Mouse (Mus musculus): ENCODE measurements around the gene Metap1.

GRCm38 (mm10) chr3:138423664-138424063 is 65.7 kb downstream of the Metap1 start:
- no peak for TF ChIP-seq CTCF (IDR thresholded peaks at IDR 0.05; ENCODE audit: low read depth)
- no peak for TF ChIP-seq EP300 (IDR thresholded peaks at IDR 0.05; ENCODE audit: low read depth)

Measured in liver, postnatal 0 days (tissue).